Mouse (Mus musculus) thymus, postnatal 14 days (tissue): ENCODE data around the gene Pml.

Source experiments
- DNase-seq: peaks from one replicate; pipeline ENCODE4 v3.0.0; 2021

The Pml gene

GRCm38 (mm10) chr9:58200270-58201090 is 49.1 kb downstream of the Pml start:
- DNase-seq, result no peak

GRCm38 (mm10) chr9:58199381-58200269 is 50.0 kb downstream of the Pml start:
- no peak for DNase-seq

- peak; percentile 45 for DNase-seq
Measured at GRCm38 (mm10) chr9:58198801-58199371, 50.7 kb downstream of the Pml start.

GRCm38 (mm10) chr9:58197781-58198701 is 51.5 kb downstream of the Pml start:
- peak; percentile 42 for DNase-seq

GRCm38 (mm10) chr9:58196610-58197567 is 52.7 kb downstream of the Pml start:
- no peak for DNase-seq

- no peak for DNase-seq
Measured at GRCm38 (mm10) chr9:58196141-58196540, 53.4 kb downstream of the Pml start.

GRCm38 (mm10) chr9:58195671-58196070 is 53.9 kb downstream of the Pml start:
- no peak for DNase-seq

- no peak for DNase-seq
Measured at GRCm38 (mm10) chr9:58194222-58194621, 55.4 kb downstream of the Pml start.

- DNase-seq, result no peak
Measured at GRCm38 (mm10) chr9:58184456-58184855, 65.1 kb downstream of the Pml start.

- DNase-seq, result no peak
Measured at GRCm38 (mm10) chr9:58179390-58179789, 70.2 kb downstream of the Pml start.

- no peak for DNase-seq
Measured at GRCm38 (mm10) chr9:58177165-58177564, 72.4 kb downstream of the Pml start.

- DNase-seq, result no peak
Measured at GRCm38 (mm10) chr9:58175745-58176487, 73.7 kb downstream of the Pml start.

GRCm38 (mm10) chr9:58174818-58175251 is 74.8 kb downstream of the Pml start:
- no peak for DNase-seq

- DNase-seq, result no peak
Measured at GRCm38 (mm10) chr9:58172863-58173262, 76.7 kb downstream of the Pml start.

GRCm38 (mm10) chr9:58169426-58169825 is 80.2 kb downstream of the Pml start:
- no peak for DNase-seq

- DNase-seq, result no peak
Measured at GRCm38 (mm10) chr9:58168880-58169279, 80.7 kb downstream of the Pml start.
